Mouse (Mus musculus) adrenal gland, adult (tissue): ENCODE data around the gene Oas1d.
"Not testable (repeated sequence)": the region's sequence is repeated elsewhere in the genome, so short reads cannot be mapped to it uniquely, and the experiment has no call there.

ENCODE experiments used
- DNase-seq, 2 experiments: peaks; one replicate each; pipeline ENCODE4 v3.0.0; 2022 to 2023; ENCODE audit warnings: low spot score in 1 of 2; ENCODE audit not compliant: inconsistent age in 2 of 2

Gene Oas1d

DNA sequence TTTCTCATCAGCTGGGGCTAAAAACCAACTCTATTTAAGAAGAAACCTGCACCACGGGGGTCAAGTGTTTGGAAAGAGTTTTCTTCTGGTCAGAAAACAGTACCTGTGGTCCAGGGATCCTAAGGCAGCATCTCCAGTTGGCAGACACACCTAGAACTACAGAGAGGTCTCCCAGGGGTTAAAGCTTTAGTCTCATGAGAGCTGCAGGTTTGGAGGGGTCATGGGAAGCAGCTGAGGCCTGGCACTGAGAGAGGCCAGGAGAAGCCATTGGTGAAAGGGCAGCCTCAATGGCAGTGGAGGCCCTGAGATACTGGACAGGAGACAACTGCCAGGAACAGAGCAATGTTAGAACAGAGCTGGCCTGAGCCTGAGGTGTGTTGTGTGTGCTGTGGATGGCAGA lies 13.7 kb upstream of the Oas1d start:
- DNase-seq = no peak

DNA sequence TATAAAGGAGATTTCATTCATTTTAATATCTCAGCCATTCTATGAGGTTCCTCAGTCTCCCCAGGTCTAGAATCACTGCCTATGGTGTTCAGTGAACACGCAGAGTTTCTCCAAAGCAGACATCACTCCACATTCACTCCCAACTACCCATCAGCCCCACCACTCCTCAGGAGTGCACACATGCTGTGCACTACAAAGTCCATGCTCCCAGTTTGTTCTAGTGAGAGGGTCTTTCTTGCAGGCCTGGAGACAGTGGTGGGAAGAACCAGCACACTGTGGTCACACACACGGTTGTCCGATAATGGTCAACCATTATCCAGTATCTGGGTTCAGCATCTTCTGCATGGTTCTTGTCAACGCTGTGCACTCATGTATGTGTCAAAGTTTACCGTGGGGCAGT lies 12.3 kb upstream of the Oas1d start:
- no peak for DNase-seq

DNA sequence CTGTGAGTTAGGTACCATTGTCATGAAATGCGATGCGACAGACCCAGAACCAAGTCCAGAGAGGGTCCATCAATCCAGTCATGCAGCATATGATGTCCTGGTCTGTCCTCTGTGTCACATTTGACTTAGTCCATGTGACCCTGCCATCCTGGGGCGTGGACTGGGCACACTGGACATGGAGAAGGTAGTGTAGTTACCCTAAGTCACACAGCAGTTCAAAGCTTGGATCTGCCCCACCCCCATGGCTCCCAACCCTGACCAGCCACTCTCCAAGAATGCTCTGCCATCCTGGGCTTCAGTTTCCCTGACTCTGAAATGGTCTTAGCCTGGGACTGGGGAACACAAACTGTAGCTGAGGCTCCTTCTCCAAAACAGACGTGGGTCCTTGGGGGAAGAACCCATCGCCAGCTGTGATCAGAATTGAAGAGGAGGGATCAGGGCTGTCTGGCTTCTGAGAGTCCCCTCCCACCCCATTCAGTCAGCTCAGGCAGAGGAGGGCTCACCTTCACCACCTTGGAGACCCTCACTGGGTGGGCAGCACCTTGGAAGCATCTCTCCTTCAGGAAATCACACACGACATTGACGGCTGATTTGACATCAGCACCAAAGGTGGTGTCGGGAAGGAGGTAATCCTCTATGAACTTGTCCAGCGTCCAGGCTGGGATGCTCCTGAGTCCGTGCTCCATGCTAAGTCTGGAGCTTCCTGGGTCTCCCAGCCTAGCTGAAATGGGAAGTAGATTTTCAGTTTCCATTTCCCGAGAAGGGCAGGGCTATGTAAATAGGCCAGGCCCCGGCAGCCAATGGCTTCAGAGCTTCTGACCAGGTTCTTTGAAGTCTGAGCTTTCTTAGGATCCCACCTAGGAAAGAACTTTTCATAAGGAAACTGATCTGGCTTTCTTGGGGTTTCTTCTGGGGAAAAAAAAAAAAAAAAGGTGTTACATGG lies 7.3 kb upstream of the Oas1d start, which contains the start of gene Oas1a:
Oas1a (minus strand) TSS at position 731 of the 943 bp plus-strand sequence.
- peak in 1 of 2 experiments; percentile 32 for DNase-seq

DNA sequence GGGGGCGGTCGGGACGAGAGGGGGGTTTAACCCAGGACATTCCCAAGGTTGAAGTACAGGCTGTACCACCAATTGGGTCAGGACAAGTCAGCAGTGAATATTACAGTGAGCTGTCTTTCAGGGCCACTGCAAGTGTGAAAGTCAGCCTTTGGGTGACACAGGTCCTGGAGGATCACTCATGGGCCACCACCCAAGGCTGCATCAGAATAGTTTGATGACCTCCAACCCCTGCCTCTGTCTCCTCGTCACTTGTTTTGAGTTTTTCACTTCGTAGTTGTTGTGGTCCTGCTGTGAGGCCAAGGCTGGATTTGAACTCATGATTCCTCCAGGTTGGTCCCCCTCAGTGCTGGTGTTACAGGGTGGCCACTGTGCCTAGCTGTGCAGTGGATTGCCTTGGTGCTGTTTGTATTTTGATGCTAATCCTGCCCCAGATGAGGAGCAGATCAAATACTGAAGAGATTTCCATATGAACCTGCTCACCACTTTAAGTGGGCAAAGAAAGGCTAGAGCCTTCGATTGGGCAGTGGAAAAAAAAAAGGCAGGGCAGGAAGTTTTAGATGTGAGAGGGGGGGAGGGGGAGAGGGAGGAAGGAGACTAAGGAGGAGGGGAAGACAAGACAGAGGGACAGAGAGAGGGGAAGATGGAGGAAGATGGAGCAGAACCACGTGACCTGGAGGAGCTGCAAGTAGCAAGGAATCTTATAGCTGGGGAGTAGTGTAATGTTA lies 6.0 kb upstream of the Oas1d start:
- DNase-seq = no peak

DNA sequence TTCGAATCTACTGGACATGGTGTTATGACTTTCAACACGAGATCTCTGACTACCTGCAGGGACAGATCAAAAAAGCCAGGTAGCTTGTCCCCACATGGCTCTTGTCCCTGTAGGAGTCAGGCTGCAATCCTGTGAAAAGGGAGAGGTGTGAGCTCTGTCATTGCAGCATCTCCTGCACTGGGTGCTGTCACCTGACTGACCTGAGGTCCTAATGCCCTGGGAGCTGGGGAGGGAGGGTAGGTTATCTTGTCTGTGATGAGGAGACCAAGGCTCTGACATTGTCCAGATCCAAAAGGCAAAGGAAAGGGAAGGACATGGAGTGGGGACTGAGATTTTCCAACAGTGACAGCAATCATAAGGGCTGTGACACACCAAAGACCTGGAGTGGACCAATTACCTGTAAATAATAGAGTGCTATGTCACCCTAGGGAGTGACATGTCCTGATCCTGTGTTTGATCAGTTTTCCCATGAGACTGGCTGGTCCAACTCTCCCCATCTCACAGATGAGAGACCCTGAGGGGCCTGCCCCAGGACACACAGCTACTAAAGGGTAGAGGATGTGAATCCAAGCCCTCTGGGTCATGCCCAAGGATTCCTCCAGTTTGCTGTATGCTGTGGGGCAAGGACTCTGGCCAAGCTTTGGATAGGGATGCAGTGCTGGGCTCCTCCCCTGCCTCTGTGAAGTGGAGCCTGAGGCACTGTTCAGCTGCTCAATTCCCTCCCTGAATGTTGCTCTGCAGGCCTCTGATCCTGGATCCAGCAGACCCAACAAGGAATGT lies 5.0 kb downstream of the Oas1d start:
- DNase-seq = not testable (repeated sequence)

DNA sequence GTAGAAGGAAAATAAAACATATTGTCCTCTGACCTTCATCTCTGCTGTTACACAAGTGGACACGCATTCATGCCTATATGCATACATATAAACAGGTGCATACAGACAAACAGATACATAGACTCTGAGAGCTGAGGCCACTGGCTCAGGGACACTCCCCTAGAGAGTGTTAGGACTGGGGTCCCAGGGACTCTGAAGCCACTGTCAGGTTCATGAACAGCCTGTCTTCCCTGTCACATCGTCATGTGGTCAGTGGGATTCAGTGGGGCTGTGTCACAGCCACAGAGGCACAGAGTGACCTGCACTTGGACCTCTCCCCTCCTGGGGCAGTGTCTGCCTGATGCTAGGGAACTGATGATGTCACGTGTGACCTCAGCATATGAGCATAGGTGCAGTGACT lies 6.0 kb downstream of the Oas1d start:
- no peak for DNase-seq

DNA sequence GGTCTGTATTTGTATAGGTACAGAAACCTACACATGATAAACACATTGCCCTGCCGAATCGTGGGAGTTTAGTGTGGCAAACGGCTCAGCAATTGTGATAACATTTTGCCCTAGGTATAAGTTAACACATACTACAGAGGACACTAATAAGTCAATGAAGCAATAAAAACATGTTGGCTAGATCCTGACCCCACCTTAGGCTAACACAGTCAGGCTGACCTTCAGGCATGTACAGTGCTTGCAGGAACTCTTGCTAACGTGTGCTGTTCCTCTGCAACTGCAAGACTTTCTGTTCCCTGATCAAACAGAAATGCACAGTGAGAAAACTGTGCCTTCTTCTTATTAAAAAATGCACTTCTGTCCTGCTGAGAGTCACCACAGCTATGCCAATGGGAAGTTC lies 9.6 kb downstream of the Oas1d start:
- no peak for DNase-seq

DNA sequence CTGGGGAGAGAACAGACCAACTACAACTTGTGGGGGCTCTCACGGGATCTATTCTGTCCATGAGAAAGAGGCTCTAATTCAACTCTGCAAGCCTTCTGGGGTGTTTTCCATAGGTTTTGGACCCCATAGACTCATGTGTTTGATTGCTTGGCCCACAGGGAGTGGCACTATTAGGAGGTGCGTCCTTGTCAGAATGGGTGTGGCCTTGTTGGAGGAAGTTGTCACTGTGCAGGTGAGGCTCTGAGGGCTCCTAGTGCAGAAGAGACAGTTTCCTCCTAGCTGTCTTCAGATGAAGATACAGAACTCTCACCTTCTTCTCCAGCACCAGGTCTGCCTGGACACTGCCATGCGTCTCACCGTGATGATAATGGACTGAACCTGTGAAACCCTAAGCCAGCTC lies 10.2 kb downstream of the Oas1d start:
- not testable (repeated sequence) for DNase-seq

DNA sequence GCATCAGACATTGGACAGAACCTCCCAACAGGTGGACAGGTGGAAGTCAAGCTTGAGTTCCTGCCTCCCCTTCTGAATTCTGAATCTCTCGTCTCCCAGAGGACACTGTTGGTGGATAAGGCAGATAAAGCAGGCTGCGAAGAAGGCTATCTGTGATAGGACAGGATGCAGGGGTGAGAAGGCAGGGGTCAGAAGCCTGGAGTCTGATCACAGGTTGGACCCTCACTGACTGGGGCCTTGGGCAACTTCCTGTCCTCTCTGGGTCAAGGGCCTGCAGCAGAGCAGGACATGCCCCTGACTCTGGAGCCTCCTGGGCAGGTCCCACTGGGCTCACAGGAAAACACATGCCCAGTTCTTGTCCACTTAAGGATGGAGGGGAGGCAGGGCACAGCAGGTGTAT lies 12.0 kb downstream of the Oas1d start:
- not testable (repeated sequence) for DNase-seq

DNA sequence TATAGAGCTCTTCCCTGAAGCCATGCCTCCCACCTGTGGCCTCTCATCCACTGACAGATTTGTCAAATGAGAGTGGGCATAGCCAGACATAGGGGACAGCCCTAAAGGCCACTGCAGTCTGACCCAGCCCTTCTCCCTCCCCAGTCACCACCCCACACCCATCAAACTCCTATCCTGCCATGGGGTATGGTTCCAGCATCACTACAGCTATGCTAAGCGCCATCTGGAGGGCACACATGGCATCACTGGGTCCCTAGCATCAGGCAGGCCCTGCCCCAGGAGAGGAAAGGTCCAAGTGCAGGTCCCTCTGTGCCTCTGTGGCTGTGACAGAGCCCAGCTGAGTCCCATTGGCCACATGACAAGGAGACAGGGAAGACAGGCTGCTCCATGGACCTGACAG lies 12.7 kb downstream of the Oas1d start:
- no peak for DNase-seq

DNA sequence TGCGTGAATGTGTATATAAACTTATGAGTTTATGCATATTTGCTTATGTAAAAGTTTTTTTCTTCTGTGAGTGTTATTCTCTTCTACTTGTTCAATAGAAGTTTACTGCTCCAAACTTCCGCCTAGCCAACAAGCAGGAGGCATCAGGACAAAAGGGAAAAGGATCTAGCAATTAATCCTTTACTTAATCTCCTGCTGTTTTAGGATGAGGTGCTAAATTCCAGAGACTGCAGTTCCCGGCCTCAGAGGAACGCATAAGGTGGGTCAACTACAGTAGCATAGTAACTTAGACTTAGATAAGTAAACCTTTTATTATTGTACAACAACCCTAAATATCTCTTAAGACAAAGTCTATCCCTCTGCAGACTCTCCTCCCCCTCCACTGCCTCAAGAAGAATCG lies 19.6 kb downstream of the Oas1d start:
- DNase-seq = no peak

DNA sequence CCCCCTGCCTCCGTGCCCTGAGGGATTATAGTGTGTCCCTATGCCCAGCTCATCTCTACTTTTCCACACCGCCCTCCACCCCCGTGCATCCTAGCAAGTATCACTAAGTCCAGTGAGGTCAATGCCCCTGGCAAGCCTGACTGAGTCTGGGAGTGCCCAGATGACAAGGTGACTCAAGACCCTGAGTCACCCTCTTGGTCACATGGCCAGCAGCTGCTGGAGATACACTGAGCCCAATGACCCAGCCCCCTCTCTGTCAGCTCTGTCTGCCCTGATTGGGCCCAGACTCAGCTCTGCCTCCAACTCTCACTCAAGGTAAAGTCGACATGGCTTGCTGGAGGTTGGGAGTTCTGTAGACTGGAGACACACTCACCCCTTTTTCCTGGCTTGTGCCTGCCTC lies 23.5 kb downstream of the Oas1d start:
- DNase-seq = peak; percentile 75 to 83

DNA sequence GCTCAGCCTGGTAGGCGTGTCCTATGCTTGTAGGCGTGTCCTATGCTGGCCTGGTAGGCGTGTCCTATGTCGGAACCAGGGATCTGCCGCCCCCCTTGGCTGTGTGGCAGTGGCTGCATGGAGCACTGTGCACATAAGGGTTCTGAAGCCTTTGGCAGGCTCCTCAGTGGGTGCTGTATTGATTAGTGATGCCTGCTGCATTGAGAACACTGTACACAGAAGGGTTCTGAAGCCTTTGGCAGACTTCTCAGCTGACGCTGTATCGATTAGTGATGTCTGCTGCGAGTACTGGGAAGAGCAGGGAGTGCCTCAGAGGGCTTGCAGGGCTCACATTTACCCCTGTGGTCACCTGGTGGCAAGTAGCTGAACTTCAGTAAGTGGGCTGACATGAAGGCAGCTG lies 24.2 kb downstream of the Oas1d start:
- no peak for DNase-seq

DNA sequence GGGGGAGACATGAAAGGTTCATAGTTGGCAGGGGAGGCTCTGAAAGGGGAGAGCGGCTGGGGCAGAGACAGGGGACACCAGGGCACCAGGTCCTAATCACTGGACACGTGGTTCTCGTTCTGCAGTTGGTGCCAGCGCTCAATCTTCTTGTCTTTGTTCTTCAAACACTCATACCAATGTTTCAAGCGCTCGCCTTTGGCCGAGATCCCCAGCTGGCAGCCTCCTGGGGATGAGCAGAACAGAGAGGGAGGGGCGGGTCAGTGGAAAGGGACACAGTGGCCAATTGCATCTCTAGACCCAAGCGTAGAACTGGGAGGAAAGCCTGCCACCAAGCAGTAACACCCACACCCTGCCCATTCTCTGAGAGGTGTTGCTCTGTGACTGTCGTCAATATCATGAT lies 27.7 kb downstream of the Oas1d start:
- no peak for DNase-seq

DNA sequence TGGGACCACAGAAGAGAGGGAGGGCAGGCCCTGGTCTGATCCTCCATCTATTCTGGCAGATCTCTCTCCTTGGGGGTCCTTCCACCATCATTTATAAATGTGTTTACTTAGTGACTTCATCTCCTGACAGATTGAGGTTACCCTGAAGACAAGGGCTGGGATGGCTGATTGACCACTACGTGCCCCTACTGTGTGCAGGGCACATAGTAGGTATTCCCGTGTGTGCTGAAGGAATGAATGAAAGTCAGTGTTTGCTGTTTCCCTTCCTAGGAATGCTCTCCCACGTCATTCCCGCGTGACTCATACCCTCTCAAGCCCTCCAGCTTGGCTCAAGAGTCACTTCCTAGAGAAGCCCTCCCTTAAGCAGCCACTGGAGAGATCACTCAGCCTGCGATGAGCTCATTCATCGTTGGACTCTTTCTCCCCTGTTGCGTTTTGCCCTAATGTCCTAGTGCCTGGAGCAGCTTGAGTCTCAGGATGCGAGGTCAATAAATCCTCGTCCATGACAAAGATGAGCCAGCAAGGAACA lies 38.0 kb downstream of the Oas1d start:
- DNase-seq = peak in 1 of 2 experiments; percentile 18

DNA sequence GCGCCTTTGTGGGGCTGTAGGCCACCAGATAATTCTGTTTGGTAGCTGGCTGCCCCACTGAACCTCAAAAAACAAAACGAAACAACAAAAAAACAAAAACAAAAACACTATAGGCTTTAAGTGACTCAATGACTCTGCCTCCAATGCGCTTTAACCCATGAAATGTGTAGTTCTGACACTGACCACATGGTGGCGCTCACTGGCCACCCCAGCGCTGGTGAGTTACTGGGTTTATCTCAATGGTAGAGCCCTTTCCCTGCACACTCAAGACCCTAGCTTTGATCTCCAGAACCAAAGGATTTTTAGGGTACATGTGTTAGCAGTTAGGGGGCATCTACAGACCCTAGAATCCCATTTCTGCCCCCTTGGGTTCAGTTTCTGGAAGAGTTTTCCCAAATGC lies 39.6 kb downstream of the Oas1d start:
- DNase-seq = peak; percentile 22 to 69

DNA sequence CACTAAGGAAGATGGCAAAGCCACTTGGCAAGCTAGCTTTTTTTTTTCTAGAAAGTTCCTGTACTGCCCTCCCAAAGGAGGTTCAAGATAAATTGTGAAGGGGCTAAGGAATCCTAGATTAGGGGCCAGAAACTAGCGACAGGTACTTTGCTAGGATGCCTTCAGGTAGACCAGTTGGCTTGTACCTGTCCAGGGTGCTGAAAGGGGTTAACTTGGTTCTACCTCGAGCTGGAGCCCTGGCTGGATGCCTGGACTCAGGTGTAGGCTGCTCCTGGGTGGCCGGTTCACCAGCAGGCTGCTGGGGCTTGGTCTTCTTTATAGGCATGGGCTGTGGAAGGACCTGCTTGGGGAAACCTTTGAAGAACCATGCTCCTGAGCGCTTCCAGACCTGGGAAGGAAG lies 46.7 kb downstream of the Oas1d start:
- no peak for DNase-seq

DNA sequence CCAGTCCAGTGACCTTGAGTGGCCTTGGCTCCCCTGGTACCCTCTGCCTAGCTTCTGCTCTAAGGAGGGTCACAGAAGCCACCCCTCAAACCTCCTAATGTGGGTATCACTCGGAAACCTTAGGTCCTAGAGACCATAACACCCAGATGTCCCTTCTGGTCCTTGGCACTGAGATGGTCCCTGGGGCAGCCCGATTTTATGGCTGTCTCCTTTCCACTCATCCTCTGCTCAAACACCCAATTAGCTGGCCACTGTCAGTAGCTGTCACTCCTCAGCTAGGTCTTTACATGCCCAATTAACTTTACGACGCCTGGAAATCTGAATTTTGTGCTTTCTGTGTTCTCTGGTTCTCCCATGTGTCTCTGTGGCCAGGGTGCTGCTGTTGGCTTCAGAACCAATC lies 51.8 kb downstream of the Oas1d start:
- DNase-seq = no peak

DNA sequence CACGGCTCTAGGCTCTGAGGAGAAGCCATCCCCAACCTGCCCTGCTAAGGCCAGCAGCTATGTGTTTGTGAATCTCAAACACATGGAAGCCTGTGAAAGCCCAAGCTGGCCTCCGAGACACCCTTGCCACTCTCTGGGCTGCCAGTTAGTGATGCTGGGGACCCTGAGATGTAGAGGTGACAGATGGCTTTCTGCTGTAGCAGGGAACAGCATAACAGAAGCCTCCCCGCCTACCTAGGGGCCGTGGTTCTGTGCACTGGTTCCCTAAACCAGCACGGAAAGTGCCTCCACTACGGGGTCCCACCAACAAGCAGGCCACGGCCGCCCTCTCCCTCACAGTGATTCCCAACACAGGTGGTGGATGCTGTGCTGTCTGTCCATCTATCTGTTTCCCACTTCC lies 52.6 kb downstream of the Oas1d start:
- no peak for DNase-seq

DNA sequence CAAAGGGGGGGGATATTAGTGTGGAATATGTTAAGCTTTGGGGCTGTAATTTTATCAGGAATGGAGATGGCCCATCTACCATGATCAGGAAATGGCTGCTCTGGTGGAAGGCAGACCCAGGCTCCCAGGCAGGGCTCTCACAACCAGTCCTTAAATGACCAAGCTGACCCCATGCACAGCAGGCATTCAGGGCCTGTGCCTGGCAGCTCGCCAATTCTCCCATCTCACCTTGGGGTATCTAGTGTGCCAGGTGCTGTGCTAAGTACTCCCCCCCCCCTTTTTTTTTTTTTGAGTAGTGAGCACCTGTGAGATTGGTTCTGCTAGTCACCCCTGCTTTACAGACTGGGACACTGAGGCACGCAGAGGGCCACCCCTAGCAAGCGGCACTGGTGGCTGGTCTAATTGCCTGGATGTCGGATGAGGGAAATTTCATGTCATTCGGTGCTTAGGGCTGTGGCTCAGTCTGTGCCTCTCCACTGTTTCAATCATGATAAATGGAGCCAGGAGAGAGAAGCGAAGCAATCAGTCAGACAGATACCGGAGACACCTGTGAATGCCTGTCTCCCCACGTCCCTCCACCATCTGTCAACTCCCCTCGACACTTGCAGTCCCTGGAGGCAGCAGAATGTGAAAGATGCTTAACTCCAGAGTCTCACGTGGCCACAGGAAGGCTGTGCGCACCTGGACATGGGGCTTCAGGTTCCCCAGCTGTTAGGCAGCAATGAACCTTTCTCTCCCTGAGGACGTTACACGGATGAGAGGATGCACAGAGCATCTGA lies 53.2 kb downstream of the Oas1d start:
- no peak for DNase-seq
